Mouse (Mus musculus) inflammation-experienced regulatory T-cells, adult 6 months (primary cell): ENCODE data around the gene Crcp. TPM values are rescaled to one million over a fixed set of nuclear protein-coding genes. Genes with fewer than 3 reads are reported as not detected.

Source experiments
- ATAC-seq: one replicate; pipeline ENCODE4 v1.8.0; 2017
- polyA plus RNA-seq, 3 experiments: library from polyadenylated mRNA; unstranded; fragments of 100-300 nt; shearing (Covaris generic); gene quantifications; one replicate each; pipeline ENCODE4 v1.2.1; 2017

Crcp gene
- polyA plus RNA-seq, 3 experiments from 2014 or later: 58.3 to 70.9 (median 58.4) TPM

- no peak for ATAC-seq
Observed at GRCm38 (mm10) chr5:130097837-130098236, 68.7 kb downstream of the Crcp start.

DNA sequence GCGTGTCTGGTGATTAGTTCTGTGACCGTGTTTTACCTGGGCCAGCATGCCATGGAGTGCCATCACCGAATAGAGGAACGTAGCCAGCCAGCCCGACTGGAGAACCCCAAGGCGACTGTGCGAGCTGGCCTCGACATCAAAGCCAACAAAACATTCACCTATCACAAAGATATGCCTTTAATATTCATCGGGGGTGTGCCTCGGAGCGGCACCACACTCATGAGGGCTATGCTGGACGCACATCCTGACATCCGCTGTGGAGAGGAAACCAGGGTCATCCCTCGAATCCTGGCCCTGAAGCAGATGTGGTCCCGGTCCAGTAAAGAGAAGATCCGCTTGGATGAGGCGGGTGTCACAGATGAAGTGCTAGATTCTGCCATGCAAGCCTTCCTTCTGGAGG, 72.6 kb downstream of the Crcp start:
- ATAC-seq: no peak

GRCm38 (mm10) chr5:130109348-130109747, 80.3 kb downstream of the Crcp start:
- ATAC-seq: no peak

Other genes starting within 250 kb of the Crcp start
- gene Psph, start 241.8 kb upstream of the Crcp start, polyA plus RNA-seq: 10 to 100 TPM; 43.6 to 79.5 (median 54.1) TPM
- 10 to 100 TPM; 16.5 to 27.1 (median 21.7) TPM for gene Sumf2, start 182.3 kb upstream of the Crcp start, polyA plus RNA-seq
- gene Chchd2, start 141.8 kb upstream of the Crcp start, polyA plus RNA-seq: 100 to 1,000 TPM; 317 to 466 (median 338) TPM
- 1 to 10 TPM in 2 of 3 experiments, under 1 TPM in 1; 0.60 to 2.3 (median 1.5) TPM for gene Zbed5, start 133.6 kb upstream of the Crcp start, polyA plus RNA-seq
- under 1 TPM; 0.23 to 0.52 (median 0.38) TPM for gene Phkg1, start 130.7 kb upstream of the Crcp start, polyA plus RNA-seq
- 1 to 10 TPM in 1 of 3 experiments, not detected in 2; 1.8 TPM for gene Nupr1l, start 120.8 kb upstream of the Crcp start, polyA plus RNA-seq
- gene Vkorc1l1, start 87.3 kb upstream of the Crcp start, polyA plus RNA-seq: 1 to 10 TPM; 3.5 to 4.8 (median 4.4) TPM
- 10 to 100 TPM; 42.3 to 50.6 (median 45.0) TPM for gene Gusb, start 26.2 kb upstream of the Crcp start, polyA plus RNA-seq
- 100 to 1,000 TPM in 2 of 3 experiments, 10 to 100 TPM in 1; 92.0 to 107 (median 100) TPM for gene Asl, start within 50 bp of the Crcp start, polyA plus RNA-seq
- gene Tpst1, start 44.0 kb downstream of the Crcp start, polyA plus RNA-seq: 1 to 10 TPM; 1.9 to 2.2 (median 2.0) TPM
- 1 to 10 TPM; 2.1 to 3.0 (median 3.0) TPM for gene Kctd7, start 115.6 kb downstream of the Crcp start, polyA plus RNA-seq
- gene Rabgef1, start 142.5 kb downstream of the Crcp start, polyA plus RNA-seq: 10 to 100 TPM; 31.3 to 40.9 (median 36.7) TPM
- 10 to 100 TPM; 11.2 to 13.4 (median 13.2) TPM for gene Tmem248, start 187.8 kb downstream of the Crcp start, polyA plus RNA-seq
- 100 to 1,000 TPM; 108 to 150 (median 130) TPM for gene Sbds, start 226.2 kb downstream of the Crcp start, polyA plus RNA-seq
- gene Tyw1, start 226.3 kb downstream of the Crcp start, polyA plus RNA-seq: 10 to 100 TPM; 30.4 to 35.1 (median 33.9) TPM